Mouse (Mus musculus) NIH3T3 (cell line): ENCODE results near the gene Senp8.
A peak's percentile ranks its signal among the peaks of the same experiment; 100 is the strongest.
"Not testable (repeated sequence)": the region's sequence is repeated elsewhere in the genome, so short reads cannot be mapped to it uniquely, and the experiment has no call there.

Source experiments
- DNase-seq: peaks from one replicate; pipeline ENCODE4 v3.0.0-alpha.2; 2012; ENCODE audit warnings: low read depth

Senp8 gene

GRCm38 (mm10) chr9:59750267-59751065 is at the start of gene Senp8, which contains the start of gene Myo9a:
Gene Senp8 (minus strand): TSS chr9:59750710.
Gene Myo9a (plus strand): TSS chr9:59750896.
- peak; percentile 98 for DNase-seq

- not testable (repeated sequence) for DNase-seq
Measured at GRCm38 (mm10) chr9:59766966-59767461, 16.5 kb upstream of the Senp8 start.

GRCm38 (mm10) chr9:59760515-59760914 is 10.0 kb upstream of the Senp8 start:
- peak; percentile 50 for DNase-seq

- DNase-seq = not testable (repeated sequence)
Measured at GRCm38 (mm10) chr9:59757016-59757415, 6.5 kb upstream of the Senp8 start.

GRCm38 (mm10) chr9:59755199-59755598 is 4.7 kb upstream of the Senp8 start:
- DNase-seq = peak; percentile 2

- peak; percentile 31 for DNase-seq
Measured at GRCm38 (mm10) chr9:59751966-59752365, 1.5 kb upstream of the Senp8 start.

- DNase-seq = peak; percentile 85
Measured at GRCm38 (mm10) chr9:59751066-59751581, 614 bp upstream of the Senp8 start.

GRCm38 (mm10) chr9:59749581-59750265 is 787 bp downstream of the Senp8 start:
- peak; percentile 60 for DNase-seq

GRCm38 (mm10) chr9:59748969-59749368 is 1.5 kb downstream of the Senp8 start:
- DNase-seq = no peak

- no peak for DNase-seq
Measured at GRCm38 (mm10) chr9:59748387-59748786, 2.1 kb downstream of the Senp8 start.

- no peak for DNase-seq
Measured at GRCm38 (mm10) chr9:59743903-59744302, 6.6 kb downstream of the Senp8 start.

GRCm38 (mm10) chr9:59740593-59740992 is 9.9 kb downstream of the Senp8 start:
- DNase-seq = no peak

- no peak for DNase-seq
Measured at GRCm38 (mm10) chr9:59735394-59735793, 15.1 kb downstream of the Senp8 start.

GRCm38 (mm10) chr9:59733075-59733474 is 17.4 kb downstream of the Senp8 start:
- no peak for DNase-seq

GRCm38 (mm10) chr9:59731136-59731535 is 19.4 kb downstream of the Senp8 start:
- no peak for DNase-seq

GRCm38 (mm10) chr9:59727569-59728286 is 22.8 kb downstream of the Senp8 start:
- peak; percentile 25 for DNase-seq

- no peak for DNase-seq
Measured at GRCm38 (mm10) chr9:59725515-59725914, 25.0 kb downstream of the Senp8 start.

- peak; percentile 41 for DNase-seq
Measured at GRCm38 (mm10) chr9:59723791-59724442, 26.6 kb downstream of the Senp8 start.

GRCm38 (mm10) chr9:59723096-59723657 is 27.3 kb downstream of the Senp8 start:
- DNase-seq = peak; percentile 90

GRCm38 (mm10) chr9:59721144-59721543 is 29.4 kb downstream of the Senp8 start:
- DNase-seq = no peak

- DNase-seq = no peak
Measured at GRCm38 (mm10) chr9:59718237-59718636, 32.3 kb downstream of the Senp8 start.
